Mouse (Mus musculus) ZHBTc4 (cell line): ENCODE results near the gene Odf3l2.

Experiments used
- DNase-seq: peaks from one replicate; pipeline ENCODE4 v3.0.0-alpha.2; 2011; ENCODE audit warnings: low read depth, low spot score

Odf3l2 gene

DNA sequence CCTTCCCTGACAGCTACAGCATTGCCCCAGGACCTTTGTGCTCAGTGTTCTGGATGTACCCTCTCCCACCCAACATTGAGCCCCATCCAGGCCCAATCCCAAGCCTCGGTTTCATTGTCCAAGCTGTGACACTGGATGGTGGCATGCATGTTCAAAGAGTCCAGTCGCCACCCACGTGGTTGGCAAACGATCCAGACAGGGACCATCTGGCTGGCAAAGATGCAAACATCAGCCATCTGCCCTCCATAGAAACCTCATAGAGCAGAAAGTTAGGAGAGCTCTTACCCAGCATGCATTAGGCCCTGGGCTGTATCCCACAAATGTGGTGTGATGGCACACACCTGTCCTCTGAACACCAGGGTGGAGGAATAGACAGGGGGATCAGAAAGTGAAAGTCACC is 14.1 kb downstream of the Odf3l2 start:
- DNase-seq = no peak

- no peak for DNase-seq
Measured at GRCm38 (mm10) chr10:79628377-79628776, 17.2 kb downstream of the Odf3l2 start.

DNA sequence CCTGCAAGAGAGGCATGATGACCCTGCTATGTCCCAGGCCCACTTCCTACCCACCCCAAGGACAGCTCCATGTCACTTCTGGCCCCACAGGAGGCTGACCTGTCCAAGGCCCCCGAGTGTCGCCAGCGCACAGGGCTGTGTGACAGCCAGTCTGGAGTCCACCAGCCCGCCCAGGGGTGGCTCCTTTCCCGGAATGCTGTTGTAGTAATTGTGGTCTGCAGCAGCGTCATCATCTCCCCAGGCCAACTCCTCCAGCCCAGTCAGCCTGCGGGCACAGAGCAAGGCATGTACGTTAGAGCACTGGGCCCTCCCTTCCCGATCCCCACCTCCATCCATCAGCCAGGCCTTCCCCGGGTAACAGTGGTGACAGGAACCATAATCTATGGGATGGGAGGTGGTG is 19.4 kb downstream of the Odf3l2 start:
- DNase-seq = no peak

DNA sequence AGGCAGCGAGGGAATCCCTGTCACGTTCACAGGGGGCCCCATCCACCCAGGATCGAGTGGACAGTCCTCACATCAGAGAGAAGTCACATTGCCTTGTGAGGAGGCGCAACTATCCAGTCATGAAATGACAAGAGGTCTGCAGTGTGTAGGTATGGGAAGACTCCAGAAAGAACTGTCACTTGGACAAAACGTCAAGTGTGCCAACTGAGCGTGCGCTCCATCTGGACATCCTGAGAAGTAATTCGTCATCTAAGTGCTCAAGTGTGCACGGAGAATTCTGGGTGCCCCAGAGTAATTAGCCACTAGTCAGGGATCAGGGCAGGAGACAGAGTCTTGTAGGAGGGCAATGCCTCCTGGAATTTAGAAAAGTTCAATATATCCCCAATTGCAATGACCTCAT is 20.1 kb downstream of the Odf3l2 start:
- no peak for DNase-seq

DNA sequence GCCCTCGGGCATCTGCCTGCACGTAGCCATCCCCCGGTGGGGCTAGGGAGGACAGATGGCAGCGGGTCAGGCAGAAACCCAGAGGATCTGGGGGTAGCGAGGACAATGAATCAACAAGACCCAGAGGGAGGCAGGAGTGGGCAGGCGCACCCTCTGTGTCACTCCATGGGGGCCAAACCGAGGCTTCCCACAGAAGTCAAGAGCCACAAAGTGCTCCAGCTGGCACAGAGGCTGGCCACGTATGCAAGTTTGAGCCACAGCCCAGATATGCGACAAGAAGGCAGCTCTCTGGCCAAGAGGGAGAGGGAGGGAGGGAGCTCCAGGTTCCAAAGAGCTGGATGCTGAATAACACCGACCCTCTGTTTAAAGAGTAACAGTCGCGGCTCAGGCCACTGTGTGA is 21.6 kb downstream of the Odf3l2 start:
- no peak for DNase-seq

DNA sequence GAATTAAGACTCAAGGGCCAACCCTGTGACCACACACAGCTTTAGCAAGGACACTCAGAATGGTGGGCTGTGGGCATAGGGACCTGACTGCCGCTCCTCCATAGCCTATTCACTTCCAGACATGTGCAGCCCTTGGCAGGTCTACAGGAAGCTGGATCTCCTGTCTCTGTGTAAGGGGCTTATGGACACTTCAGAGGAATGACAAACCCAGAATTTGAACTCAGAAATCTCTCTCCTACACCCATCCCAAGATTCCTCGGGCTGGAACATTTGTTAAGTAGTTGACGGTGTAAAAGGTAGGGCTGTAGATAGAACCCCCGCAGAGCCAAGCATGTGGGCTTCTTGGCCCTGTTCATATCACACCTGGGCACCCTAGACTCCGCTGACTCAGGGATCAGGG is 29.2 kb downstream of the Odf3l2 start:
- no peak for DNase-seq

GRCm38 (mm10) chr10:79615860-79616259 is 29.7 kb downstream of the Odf3l2 start:
- DNase-seq = peak; percentile 82

- DNase-seq = no peak
Measured at GRCm38 (mm10) chr10:79614305-79614643, 31.3 kb downstream of the Odf3l2 start.

GRCm38 (mm10) chr10:79613578-79614304 is 31.8 kb downstream of the Odf3l2 start, which contains the start of gene C2cd4c:
C2cd4c (minus strand) TSS chr10:79614025.
- DNase-seq = peak; percentile 98

- DNase-seq = no peak
Measured at GRCm38 (mm10) chr10:79612192-79613135, 33.1 kb downstream of the Odf3l2 start.

- peak; percentile 34 for DNase-seq
Measured at GRCm38 (mm10) chr10:79611296-79611695, 34.2 kb downstream of the Odf3l2 start.

- DNase-seq = no peak
Measured at GRCm38 (mm10) chr10:79609276-79609675, 36.3 kb downstream of the Odf3l2 start.

- DNase-seq = no peak
Measured at GRCm38 (mm10) chr10:79607892-79608291, 37.6 kb downstream of the Odf3l2 start.

DNA sequence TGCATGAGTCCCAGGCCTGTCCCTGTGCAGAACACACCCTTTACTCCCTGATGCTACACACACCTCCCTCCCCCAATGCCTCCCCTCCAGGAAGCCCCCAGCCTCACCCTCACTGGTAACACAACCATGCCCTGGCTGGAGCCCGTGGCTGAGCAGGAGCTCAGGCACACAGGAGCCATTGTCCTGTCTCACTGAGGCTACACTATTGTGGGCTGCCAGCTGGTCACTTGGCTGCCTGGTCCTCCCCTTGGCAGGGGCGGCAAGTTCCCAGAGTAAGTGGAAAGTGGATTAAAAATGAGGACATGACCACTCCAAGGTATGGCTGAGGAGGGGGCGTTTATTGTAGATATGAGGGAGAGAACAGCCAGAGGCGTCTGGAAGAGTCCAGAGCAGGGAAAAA is 39.0 kb downstream of the Odf3l2 start:
- no peak for DNase-seq

GRCm38 (mm10) chr10:79597936-79598230 is 47.7 kb downstream of the Odf3l2 start:
- DNase-seq = no peak

GRCm38 (mm10) chr10:79597051-79597935 is 48.2 kb downstream of the Odf3l2 start:
- DNase-seq = no peak

GRCm38 (mm10) chr10:79595590-79595929 is 50.0 kb downstream of the Odf3l2 start:
- no peak for DNase-seq

- peak; percentile 83 for DNase-seq
Measured at GRCm38 (mm10) chr10:79594872-79595589, 50.5 kb downstream of the Odf3l2 start.

DNA sequence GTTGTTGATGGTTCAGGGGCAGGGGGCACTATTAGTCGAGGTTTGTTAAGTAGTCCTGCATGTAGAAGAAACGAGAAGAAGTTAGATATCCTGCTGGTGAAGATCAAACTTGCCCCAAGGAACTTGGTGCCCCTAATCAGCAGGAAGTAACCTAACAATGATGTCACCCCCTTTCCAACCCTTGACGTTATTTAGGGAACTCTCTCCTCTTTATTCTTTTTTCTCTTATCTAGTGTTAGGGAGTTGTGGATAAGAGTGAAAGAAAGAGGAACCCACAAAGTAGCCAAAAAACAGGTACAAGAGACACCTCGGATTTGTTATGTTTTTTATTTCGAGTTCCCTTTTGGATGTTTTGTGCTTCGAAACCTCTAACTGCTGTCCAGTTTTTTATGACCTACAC is 51.4 kb downstream of the Odf3l2 start:
- no peak for DNase-seq

DNA sequence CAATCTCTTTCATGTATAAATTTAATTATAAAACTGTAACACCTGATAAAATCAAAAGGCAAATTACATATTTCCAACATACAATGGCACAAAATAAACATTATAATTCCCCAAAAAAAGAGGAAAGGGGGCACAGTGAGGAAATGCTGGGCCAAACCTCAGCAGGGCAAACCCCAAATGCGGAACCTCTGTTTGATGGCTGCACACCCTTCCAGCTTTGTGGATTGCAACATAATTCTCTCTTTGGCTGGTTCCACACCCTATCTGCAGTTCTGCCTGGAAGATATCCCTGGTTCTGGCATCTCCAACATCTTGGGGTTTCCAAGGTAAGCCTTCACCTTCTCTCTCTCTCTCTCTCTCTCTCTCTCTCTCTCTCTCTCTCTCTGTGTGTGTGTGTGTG is 54.8 kb downstream of the Odf3l2 start:
- no peak for DNase-seq
